Mouse (Mus musculus) right cerebral cortex, postnatal 25 days (tissue): Measurements from ENCODE around the gene Prss41.
"Not testable (repeated sequence)": the region's sequence is repeated elsewhere in the genome, so short reads cannot be mapped to it uniquely, and the experiment has no call there.

Experiments used
- DNase-seq: peaks from one replicate; pipeline ENCODE4 v3.0.0; 2022

The Prss41 gene

GRCm38 (mm10) chr17:23843812-23844273 is at the start of gene Prss41, which contains the start of gene Prss32:
TSS of gene Prss41 (minus strand) at chr17:23844172.
TSS of gene Prss32 (plus strand) at chr17:23843855.
- no peak for DNase-seq

GRCm38 (mm10) chr17:23880576-23880975 is 36.6 kb upstream of the Prss41 start, which contains the start of the genes Dcpp1 and Dcpp2:
TSS of gene Dcpp1 (plus strand) at chr17:23880876.
TSS of gene Dcpp2 (plus strand) at chr17:23880880.
- not testable (repeated sequence) for DNase-seq

GRCm38 (mm10) chr17:23877166-23877565 is 33.2 kb upstream of the Prss41 start:
- DNase-seq, result no peak

- DNase-seq, result no peak
These were observed 32.8 kb upstream of the Prss41 start for GRCm38 (mm10) chr17:23876741-23877140.

GRCm38 (mm10) chr17:23873884-23874856 is 30.2 kb upstream of the Prss41 start:
- DNase-seq, result no peak

- DNase-seq, result no peak
These were observed 24.5 kb upstream of the Prss41 start for GRCm38 (mm10) chr17:23868513-23868912.

GRCm38 (mm10) chr17:23867756-23868155 is 23.8 kb upstream of the Prss41 start, which contains the start of gene Prss21:
TSS of gene Prss21 (plus strand) at chr17:23868056.
- no peak for DNase-seq

GRCm38 (mm10) chr17:23862926-23863325 is 19.0 kb upstream of the Prss41 start:
- no peak for DNase-seq

- DNase-seq, result no peak
These were observed 13.9 kb upstream of the Prss41 start for GRCm38 (mm10) chr17:23857913-23858312.

- DNase-seq, result no peak
These were observed 13.2 kb upstream of the Prss41 start for GRCm38 (mm10) chr17:23857193-23857592.

- no peak for DNase-seq
These were observed 10.3 kb upstream of the Prss41 start for GRCm38 (mm10) chr17:23854229-23854765.

- DNase-seq, result no peak
These were observed 9.3 kb upstream of the Prss41 start for GRCm38 (mm10) chr17:23853292-23853691.

GRCm38 (mm10) chr17:23850853-23851749 is 7.1 kb upstream of the Prss41 start:
- no peak for DNase-seq

GRCm38 (mm10) chr17:23850028-23850427 is 6.1 kb upstream of the Prss41 start:
- DNase-seq, result no peak

GRCm38 (mm10) chr17:23843141-23843811 is 696 bp downstream of the Prss41 start:
- DNase-seq, result no peak

- DNase-seq, result peak; percentile 33
These were observed 2.8 kb downstream of the Prss41 start for GRCm38 (mm10) chr17:23841145-23841544.

- DNase-seq, result no peak
These were observed 7.9 kb downstream of the Prss41 start, which contains the start of gene Prss33 for GRCm38 (mm10) chr17:23836006-23836575. TSS of gene Prss33 (minus strand) at chr17:23836056.

- no peak for DNase-seq
These were observed 12.8 kb downstream of the Prss41 start for GRCm38 (mm10) chr17:23831201-23831600.

GRCm38 (mm10) chr17:23829064-23829619 is 14.8 kb downstream of the Prss41 start, which contains the start of gene Elob:
TSS of gene Elob (minus strand) at chr17:23829136.
- DNase-seq, result peak; percentile 87

GRCm38 (mm10) chr17:23828271-23829001 is 15.5 kb downstream of the Prss41 start:
- DNase-seq, result peak; percentile 76
